Mouse (Mus musculus): Measurements from ENCODE around the gene Zfp955a.
"Not testable (repeated sequence)": the region's sequence is repeated elsewhere in the genome, so short reads cannot be mapped to it uniquely, and the experiment has no call there.

Gene Zfp955a

DNA sequence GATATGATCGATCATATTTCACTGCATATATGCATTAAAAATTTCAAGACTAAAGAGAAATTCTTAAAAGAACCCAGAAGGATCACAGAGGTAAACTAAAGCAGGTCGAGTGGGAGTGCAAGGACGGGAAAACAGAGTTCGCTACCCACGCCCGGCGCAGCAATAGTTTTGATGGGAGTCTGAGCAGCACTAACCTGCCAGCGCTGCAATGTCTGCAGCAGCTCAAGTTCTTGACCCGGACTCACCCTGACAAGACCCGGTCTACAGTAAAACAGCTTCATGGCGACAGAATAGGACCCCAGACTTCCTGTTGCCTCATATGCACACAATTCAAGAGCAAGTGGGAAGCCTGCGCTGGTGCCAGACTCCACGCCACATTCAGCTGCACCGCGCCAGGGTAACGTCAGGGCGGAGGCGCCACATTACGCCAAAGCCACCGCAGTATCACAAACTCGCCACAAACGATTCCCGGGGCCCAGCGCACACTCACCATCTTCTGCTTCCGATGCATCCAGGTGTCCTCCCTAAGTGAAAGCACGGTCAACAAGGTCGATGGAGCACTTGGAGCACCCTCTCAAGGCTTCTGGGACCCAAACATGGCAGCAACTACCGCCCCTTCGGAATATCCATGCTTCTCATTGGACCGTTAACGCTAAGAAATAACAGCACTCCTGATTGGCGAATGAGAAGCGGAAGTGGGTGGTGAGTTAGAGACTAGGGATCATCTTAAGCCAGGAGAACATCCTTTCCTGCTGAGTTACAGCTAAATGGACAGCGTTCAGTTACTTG lies at the start of gene Zfp955a:
Gene Zfp955a (minus strand): TSS at position 616 of the 789 bp plus-strand sequence.
- DNase-seq (ENCODE audit: low read depth, low spot score), result not testable (repeated sequence)

DNA sequence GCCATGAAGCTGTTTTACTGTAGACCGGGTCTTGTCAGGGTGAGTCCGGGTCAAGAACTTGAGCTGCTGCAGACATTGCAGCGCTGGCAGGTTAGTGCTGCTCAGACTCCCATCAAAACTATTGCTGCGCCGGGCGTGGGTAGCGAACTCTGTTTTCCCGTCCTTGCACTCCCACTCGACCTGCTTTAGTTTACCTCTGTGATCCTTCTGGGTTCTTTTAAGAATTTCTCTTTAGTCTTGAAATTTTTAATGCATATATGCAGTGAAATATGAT lies 34.9 kb upstream of the Zfp955a start:
- not testable (repeated sequence) for DNase-seq (ENCODE audit: low read depth, low spot score)

DNA sequence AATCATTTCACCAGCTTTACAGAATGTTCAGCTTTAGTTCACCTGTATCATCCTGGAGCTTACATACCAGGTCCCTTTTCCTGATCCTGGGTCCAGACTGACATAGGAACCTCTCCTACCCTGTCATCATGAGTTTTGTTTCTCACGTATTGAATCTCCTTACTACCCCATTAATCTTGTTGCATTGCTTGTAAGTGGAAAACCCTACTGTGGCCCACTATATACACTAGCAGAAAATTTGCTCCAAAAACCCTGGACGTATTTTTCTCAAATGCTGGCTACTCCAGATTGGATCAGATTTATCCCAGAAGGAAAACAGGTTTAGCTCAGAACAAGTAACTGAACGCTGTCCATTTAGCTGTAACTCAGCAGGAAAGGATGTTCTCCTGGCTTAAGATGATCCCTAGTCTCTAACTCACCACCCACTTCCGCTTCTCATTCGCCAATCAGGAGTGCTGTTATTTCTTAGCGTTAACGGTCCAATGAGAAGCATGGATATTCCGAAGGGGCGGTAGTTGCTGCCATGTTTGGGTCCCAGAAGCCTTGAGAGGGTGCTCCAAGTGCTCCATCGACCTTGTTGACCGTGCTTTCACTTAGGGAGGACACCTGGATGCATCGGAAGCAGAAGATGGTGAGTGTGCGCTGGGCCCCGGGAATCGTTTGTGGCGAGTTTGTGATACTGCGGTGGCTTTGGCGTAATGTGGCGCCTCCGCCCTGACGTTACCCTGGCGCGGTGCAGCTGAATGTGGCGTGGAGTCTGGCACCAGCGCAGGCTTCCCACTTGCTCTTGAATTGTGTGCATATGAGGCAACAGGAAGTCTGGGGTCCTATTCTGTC lies 34.3 kb upstream of the Zfp955a start, which contains the start of gene Zfp955b:
Gene Zfp955b (plus strand): TSS at position 506 of the 837 bp plus-strand sequence.
- not testable (repeated sequence) for DNase-seq (ENCODE audit: low read depth, low spot score)

GRCm38 (mm10) chr17:33268907-33269306 lies 14.0 kb upstream of the Zfp955a start:
- no peak for DNase-seq (ENCODE audit: low read depth, low spot score)

DNA sequence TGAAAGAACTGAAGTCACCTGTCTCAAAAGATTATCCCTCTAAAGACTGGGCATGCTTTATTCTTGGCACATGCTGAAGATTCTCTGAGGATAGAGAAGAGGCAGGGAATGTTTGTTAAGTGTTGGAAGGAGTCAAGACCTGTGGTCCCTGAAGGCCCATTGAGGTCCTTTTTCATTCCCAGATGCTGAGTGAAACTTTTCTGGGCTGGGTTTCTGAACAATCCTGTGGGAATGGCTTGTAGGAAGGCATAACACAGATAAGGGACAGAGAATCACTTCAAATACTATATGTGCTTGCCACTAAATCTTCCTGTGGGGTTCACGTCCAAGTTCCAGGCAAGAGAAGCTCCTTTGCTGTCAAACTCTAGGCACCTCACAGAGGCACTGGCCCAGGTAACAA lies 9.4 kb upstream of the Zfp955a start, which contains the start of gene Olfr63:
Gene Olfr63 (plus strand): TSS at position 301 of the 400 bp plus-strand sequence.
- DNase-seq (ENCODE audit: low read depth, low spot score), result no peak

DNA sequence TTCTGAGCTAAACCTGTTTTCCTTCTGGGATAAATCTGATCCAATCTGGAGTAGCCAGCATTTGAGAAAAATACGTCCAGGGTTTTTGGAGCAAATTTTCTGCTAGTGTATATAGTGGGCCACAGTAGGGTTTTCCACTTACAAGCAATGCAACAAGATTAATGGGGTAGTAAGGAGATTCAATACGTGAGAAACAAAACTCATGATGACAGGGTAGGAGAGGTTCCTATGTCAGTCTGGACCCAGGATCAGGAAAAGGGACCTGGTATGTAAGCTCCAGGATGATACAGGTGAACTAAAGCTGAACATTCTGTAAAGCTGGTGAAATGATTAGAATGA lies 343 bp upstream of the Zfp955a start:
- DNase-seq (ENCODE audit: low read depth, low spot score), result not testable (repeated sequence)

GRCm38 (mm10) chr17:33236646-33237045 lies 18.3 kb downstream of the Zfp955a start:
- not testable (repeated sequence) for DNase-seq (ENCODE audit: low read depth, low spot score)

GRCm38 (mm10) chr17:33221590-33221989 lies 33.4 kb downstream of the Zfp955a start, which contains the start of gene Olfr1564:
Gene Olfr1564, minus strand, starts transcription at chr17:33221690.
- DNase-seq (ENCODE audit: low read depth, low spot score), result no peak

- DNase-seq (ENCODE audit: low read depth, low spot score), result not testable (repeated sequence)
Observed at GRCm38 (mm10) chr17:33191002-33191401, 63.9 kb downstream of the Zfp955a start, which contains the start of gene Olfr239. Gene Olfr239, plus strand, starts transcription at chr17:33191302.
